Mouse (Mus musculus) left cerebral cortex, postnatal 10 days (tissue): Measurements from ENCODE around the gene Tmem9. TPM values are rescaled to one million over a fixed set of nuclear protein-coding genes. Genes with fewer than 3 reads are reported as not detected.

ENCODE experiments used
- DNase-seq, 2 experiments: peaks; one replicate each; pipeline ENCODE4 v3.0.0; 2021 to 2022; ENCODE audit warnings: low spot score in 2 of 2, mixed read lengths in 1 of 2; ENCODE audit errors: extremely low spot score in 1 of 2
- intact Hi-C: fragments of 180-260 bp; cut with DNase I; formaldehyde crosslinking; loops from one replicate; pipeline ENCODE4 v1.15.1; 2025
- total RNA-seq, 2 experiments: library from RNA; stranded (reverse); gene quantifications; 2 replicates each; pipeline ENCODE4 v1.2.3; 2021

The Tmem9 gene
- total RNA-seq, 2 experiments from 2014 or later = 81.3 to 84.0 TPM

DNA sequence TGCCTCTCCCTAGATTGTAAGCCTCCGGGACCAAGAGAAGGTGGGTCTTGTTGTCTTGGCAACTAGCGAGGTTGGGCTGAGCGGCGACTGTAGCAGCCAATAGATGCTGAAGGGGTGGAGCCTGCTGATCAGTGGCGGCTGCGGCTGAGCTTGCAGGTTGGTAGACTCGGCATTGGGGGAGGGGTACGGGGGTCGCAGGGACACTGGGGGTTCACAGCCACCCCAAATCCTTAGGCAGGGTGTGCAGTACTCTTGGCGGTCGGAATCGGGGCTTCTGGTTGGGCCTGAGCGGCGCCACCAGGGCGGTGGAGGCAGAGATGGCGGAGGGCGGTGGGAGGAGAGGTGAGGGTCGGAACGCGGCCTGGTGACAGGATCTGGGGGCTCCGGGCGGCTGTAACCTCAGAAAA is 10.0 kb downstream of the Tmem9 start:
- intact Hi-C loops = loop anchor here (5.0 kb wide), 1 partner anchor 61 kb away; no protein-coding TSS in a partner anchor
- DNase-seq = peak; percentile 95 to 97

DNA sequence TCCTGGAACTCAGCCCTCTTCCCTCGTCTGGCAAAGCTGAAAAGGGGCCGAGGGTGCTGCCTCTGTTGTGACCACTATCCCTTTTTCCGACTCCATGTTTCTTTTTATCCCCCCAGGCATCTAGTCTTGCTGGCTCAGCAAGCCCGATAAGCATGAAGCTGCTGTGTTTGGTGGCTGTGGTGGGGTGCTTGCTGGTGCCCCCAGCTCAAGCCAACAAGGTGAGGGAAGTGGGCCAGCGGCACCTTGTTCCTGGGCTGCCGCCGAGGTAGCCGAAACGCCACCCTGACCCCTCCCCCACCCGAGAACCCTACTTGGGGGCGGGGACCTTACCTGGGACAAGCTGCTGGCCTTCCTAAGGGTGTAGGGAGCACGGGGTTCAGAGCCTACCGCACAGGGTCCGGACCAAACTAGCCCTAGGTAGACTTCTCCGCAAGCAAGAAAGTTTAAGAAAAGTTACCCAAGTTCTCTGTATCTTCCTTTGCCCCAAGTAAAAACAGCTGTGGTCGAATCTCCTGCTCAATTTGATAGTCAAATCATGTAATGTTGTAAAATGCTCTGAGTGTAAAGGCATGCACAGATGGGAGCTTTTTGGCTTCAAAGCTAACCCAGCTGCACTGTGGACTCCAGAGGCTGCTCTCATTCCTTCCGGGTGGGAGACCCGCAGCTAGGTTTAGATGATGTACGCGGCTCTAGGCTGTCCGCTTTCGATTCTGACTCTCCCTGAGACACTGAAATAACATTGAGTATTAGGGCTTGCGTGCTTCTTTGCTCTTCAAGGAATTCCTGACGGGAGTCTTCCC is 10.6 kb downstream of the Tmem9 start:
- DNase-seq = peak in 1 of 2 experiments; percentile 42
- intact Hi-C loops = loop anchor here (5.0 kb wide), 1 partner anchor 61 kb away; no protein-coding TSS in a partner anchor

DNA sequence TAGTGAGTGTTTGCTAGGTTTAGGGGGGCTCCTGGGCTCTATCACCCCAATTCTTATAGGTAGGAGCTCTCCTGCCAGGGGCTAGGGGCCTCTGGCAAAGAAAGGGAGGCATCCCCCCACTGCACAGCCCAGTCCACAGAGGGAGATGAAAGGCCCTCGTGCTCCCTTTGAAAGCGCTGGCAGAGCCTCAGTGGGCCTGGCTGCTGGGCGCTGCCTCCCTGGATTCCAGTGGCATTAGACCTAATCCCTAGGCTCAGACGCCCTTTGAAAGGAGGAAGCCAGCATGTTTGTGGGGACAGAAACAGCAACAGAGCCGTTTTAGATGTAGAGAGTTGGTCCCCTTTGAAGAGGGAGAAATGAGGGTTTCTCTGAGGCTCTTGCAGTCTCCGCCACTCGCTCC is 22.3 kb downstream of the Tmem9 start:
- DNase-seq = no peak
- intact Hi-C loops = no loop called here

DNA sequence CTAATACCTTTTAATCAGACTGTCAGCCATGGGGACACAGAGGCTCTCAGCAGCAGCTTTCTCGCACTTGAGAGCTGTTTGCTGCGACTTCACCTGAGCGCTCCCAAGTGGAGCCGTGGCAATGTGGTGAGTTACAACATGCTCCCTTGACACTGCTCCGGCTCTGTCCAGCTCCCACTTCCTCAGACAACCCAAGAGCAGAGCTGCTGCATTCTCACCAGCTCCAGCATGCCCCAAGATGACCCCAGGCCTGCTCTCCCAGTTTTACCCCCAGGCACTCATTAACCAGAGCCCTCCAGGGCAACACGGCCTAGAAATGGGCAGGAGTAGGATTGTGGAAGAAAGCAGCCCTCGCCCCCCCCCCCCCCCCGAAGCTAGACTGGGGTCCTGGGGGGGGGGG is 23.7 kb downstream of the Tmem9 start:
- intact Hi-C loops = no loop called here
- DNase-seq = no peak

GRCm38 (mm10) chr1:136032961-136033360 is 25.0 kb downstream of the Tmem9 start:
- intact Hi-C loops = no loop called here
- DNase-seq = no peak

GRCm38 (mm10) chr1:136038746-136039538 is 31.0 kb downstream of the Tmem9 start:
- no peak for DNase-seq
- intact Hi-C loops = no loop called here

- intact Hi-C loops = loop anchor here (10.0 kb wide), 1 partner anchor 204 kb away; no protein-coding TSS in a partner anchor
These were observed 32.5 kb downstream of the Tmem9 start for GRCm38 (mm10) chr1:136040452-136040851.

DNA sequence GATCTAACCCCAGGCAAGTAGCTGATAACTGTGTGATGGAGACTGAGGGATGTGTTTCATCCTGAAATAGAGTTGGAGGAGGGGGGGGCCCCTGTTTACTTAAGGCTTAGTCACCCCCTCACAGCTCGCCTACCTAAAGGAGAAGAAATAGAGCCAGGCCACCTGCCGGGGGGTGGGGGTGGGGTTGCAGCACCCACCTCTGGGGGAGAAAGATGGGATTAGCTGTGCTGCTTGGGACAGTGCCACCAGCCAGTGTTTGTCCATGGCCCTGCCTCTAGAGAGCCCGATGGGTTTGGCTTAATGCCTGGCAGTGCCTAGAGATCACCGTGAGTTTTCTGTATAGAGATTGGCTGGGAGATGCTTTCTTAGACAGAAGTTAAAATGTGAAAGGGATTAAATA is 32.9 kb downstream of the Tmem9 start:
- no peak for DNase-seq
- intact Hi-C loops = loop anchor here (10.0 kb wide), 1 partner anchor 204 kb away; no protein-coding TSS in a partner anchor

More at GRCm38 (mm10) chr1:136040452-136040851, 32.5 kb downstream of the Tmem9 start:
- no peak for DNase-seq

GRCm38 (mm10) chr1:136045774-136046173 is 37.8 kb downstream of the Tmem9 start:
- peak in 1 of 2 experiments; percentile 70 for DNase-seq
- intact Hi-C loops = loop anchor here (5.0 to 10.0 kb wide), 3 partner anchors 199 to 472 kb away; no protein-coding TSS in a partner anchor

DNA sequence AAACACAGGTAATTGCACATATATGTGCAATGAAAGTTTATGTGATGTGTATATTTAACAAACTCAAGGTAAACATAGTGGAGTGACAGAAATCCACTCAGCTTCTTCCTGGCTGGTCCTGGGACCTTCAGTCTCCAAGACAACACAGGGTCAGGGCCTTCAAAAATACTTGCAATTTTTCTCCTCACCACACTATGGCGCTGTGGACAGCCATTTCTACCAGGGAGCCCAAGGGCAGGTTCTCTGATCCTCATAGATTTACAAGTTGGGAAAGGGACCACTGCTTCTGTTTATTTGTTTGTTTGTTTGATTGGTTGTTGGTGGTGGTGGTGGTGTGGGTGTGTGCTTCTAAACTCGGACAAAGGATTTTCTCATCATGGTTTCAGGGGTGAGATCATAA is 39.5 kb downstream of the Tmem9 start:
- DNase-seq = no peak
- intact Hi-C loops = loop anchor here (5.0 to 10.0 kb wide), 3 partner anchors 197 to 470 kb away; no protein-coding TSS in a partner anchor

GRCm38 (mm10) chr1:136047894-136048293 is 39.9 kb downstream of the Tmem9 start:
- no peak for DNase-seq
- intact Hi-C loops = loop anchor here (5.0 to 10.0 kb wide), 3 partner anchors 197 to 469 kb away; no protein-coding TSS in a partner anchor

DNA sequence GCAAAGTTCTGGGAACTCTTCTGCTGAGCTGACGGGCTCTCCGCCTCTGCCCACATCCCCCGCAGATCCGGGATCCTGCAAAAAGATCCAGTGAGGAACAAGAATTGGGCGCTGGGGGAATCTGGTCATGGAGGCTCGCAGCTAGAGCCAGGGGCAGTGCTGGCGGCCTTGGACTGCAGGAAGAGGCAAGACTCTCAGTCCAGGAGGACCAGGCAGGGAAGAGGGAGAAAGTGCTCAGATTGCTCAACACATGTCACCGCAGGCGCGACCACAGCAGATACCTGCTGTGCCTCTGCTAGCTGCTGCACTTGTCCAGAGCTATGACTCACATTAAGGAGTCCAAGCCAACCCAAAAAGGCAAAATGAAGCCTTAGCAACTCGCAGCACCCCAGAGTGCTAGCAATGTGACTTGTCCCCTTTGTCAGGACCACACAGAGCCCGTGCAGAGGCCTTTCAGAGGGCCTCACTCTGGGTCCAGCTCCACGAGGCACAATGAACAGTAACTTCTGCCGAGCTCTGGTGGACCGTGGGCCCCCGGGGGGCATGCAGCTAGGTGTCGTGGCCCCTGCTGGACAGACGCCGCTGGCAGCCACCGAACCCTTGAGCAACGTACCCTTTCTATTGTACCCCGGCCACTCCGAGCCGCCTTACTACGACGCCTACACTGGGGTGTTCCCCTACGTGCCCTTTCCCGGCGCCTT is 42.5 kb downstream of the Tmem9 start, which contains the start of gene Ascl5:
Gene Ascl5, plus strand, starts transcription at position 493 of the 701 bp plus-strand sequence.
- DNase-seq = no peak
- intact Hi-C loops = loop anchor here (5.0 kb wide), 2 partner anchors 82 to 117 kb away; partner anchors contain the start of gene Kif21b

- peak in 1 of 2 experiments; percentile 63 for DNase-seq
- intact Hi-C loops = loop anchor here (5.0 kb wide), 2 partner anchors 81 to 116 kb away; partner anchors contain the start of gene Kif21b
These were observed 43.0 kb downstream of the Tmem9 start for GRCm38 (mm10) chr1:136051013-136051315.

GRCm38 (mm10) chr1:136051465-136051864 is 43.5 kb downstream of the Tmem9 start:
- intact Hi-C loops = loop anchor here (5.0 kb wide), 2 partner anchors 81 to 116 kb away; partner anchors contain the start of gene Kif21b
- DNase-seq = peak; percentile 82 to 88

GRCm38 (mm10) chr1:136052547-136052946 is 44.6 kb downstream of the Tmem9 start, which contains the start of gene Cacna1s:
Cacna1s (plus strand) TSS chr1:136052750.
- intact Hi-C loops = loop anchor here (5.0 kb wide), 2 partner anchors 80 to 115 kb away; partner anchors contain the start of gene Kif21b
- peak in 1 of 2 experiments; percentile 46 for DNase-seq

- DNase-seq = peak in 1 of 2 experiments; percentile 80
- intact Hi-C loops = no loop called here
These were observed 47.8 kb downstream of the Tmem9 start for GRCm38 (mm10) chr1:136055771-136056170.

- no peak for DNase-seq
- intact Hi-C loops = no loop called here
These were observed 50.6 kb downstream of the Tmem9 start for GRCm38 (mm10) chr1:136058594-136058993.

DNA sequence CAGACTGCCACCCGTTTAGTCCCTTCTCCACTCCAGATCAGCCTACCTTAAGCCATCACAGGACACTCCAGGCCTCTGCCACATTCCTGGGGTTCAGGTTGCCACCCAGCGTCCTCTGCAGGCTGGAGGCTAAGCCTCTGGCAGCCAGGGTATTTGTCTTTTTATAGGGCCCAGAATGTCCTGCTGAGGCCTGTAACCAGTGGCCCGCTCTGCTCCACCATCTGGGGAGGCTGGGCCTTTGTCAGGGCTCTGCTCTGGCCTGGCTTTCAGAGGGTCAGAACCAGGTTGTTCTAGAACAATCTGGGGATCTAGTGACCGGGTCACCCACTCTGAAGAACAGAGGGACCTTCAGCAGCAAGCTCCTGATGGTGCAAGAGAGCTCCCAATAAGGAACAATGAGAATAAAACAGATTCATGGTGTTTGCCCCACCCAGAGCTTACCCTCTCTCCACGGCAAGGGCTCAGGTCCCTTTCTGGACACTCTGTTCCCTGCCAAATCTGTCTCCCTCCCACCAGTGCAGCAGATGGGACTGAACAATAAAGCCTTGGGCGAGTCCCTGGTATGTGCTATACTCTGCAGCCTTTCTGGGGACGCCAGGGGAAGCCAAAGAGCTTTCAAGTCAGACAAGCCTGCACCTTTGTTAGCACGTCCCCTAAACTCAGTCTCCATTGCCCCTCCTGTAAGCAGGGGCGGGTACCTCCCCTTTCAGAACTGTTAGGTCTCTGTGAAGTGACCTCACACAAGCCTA is 53.3 kb downstream of the Tmem9 start:
- intact Hi-C loops = no loop called here

More for the DNA sequence above, 53.3 kb downstream of the Tmem9 start:
- peak; percentile 79 to 86 for DNase-seq
